Mouse (Mus musculus) brain, embryonic 14.5 days (tissue): ENCODE data around the gene Gm9833.

ENCODE experiments used
- CTCF ChIP-seq: fragments of 200-500 bp; IDR thresholded peaks from 2 replicates; pipeline ENCODE4 v1.5.1; 2012; ENCODE audit warnings: inconsistent platforms, mild to moderate bottlenecking, moderate library complexity, borderline replicate concordance; ENCODE audit not compliant: insufficient read depth, insufficient read length; ENCODE audit errors: extremely low read depth
- POLR2A ChIP-seq: fragments of 200-500 bp; IDR thresholded peaks from 2 replicates; pipeline ENCODE4 v1.6.1; 2012; ENCODE audit warnings: mild to moderate bottlenecking, inconsistent platforms, borderline replicate concordance; ENCODE audit not compliant: poor library complexity, insufficient read depth, insufficient read length, severe bottlenecking; ENCODE audit errors: extremely low read depth

DNA sequence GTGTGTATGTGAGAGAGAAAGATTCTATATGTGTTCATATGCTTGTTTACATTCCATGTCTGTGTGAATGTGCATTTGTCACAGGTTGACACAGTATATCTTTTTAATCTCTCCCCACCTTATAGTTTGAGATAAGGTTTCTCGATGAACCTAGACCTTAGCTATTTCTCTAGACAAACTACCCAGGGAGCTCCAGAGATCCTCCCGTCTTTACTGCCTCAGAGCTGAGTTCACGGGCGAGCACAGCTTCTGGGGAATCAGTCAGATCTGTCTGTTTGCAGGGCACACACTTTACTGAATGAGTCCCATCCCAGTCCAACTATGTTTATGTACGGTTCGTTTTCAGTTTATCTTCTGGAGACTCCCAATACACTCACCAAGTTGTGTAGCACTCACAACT lies 5.0 kb downstream of the Gm9833 start:
- no peak for TF ChIP-seq CTCF
- TF ChIP-seq POLR2A: no peak
